Mouse (Mus musculus) forebrain, postnatal 0 days (tissue): ENCODE results near the gene Tulp3. TPM values are rescaled to one million over a fixed set of nuclear protein-coding genes. Genes with fewer than 3 reads are reported as not detected.

Experiments
- ATAC-seq: fragments of 200-750 bp; cut with Nextera tagmentation; 2 replicates; pipeline ENCODE4 v1.8.0; 2017; ENCODE audit warnings: mild to moderate bottlenecking, moderate library complexity
- DNase-seq: peaks from one replicate; pipeline ENCODE4 v3.0.0-alpha.2; 2015
- H3K27ac ChIP-seq: fragments of 300-500 bp; sonication (generic); 2 replicates; pipeline ENCODE4 v1.5.1; 2014; ENCODE audit warnings: low read depth, mild to moderate bottlenecking, antibody characterized with exemption, low read length, moderate library complexity, mixed read lengths
- H3K27me3 ChIP-seq: fragments of 300-500 bp; sonication (generic); 2 replicates; pipeline ENCODE4 v1.6.1; 2014; ENCODE audit warnings: mild to moderate bottlenecking, low read length, mixed read lengths; ENCODE audit not compliant: insufficient read depth
- H3K36me3 ChIP-seq: fragments of 300-500 bp; sonication (generic); 2 replicates; pipeline ENCODE4 v1.6.1; 2014; ENCODE audit warnings: mild to moderate bottlenecking, moderate library complexity; ENCODE audit not compliant: insufficient read depth
- H3K4me1 ChIP-seq: fragments of 300-500 bp; sonication (generic); 2 replicates; pipeline ENCODE4 v1.6.1; 2014; ENCODE audit warnings: antibody characterized with exemption; ENCODE audit not compliant: insufficient read depth
- H3K4me2 ChIP-seq: fragments of 300-500 bp; sonication (generic); 2 replicates; pipeline ENCODE4 v1.6.1; 2014; ENCODE audit warnings: low read depth, mild to moderate bottlenecking, moderate library complexity
- H3K4me3 ChIP-seq: fragments of 300-500 bp; sonication (generic); 2 replicates; pipeline ENCODE4 v1.5.1; 2014; ENCODE audit warnings: low read depth, low read length, mixed read lengths
- H3K9ac ChIP-seq: fragments of 300-500 bp; sonication (generic); 2 replicates; pipeline ENCODE4 v1.6.1; 2014; ENCODE audit warnings: mild to moderate bottlenecking
- H3K9me3 ChIP-seq: fragments of 300-500 bp; sonication (generic); 2 replicates; pipeline ENCODE4 v1.6.1; 2016; ENCODE audit warnings: low read length
- CTCF ChIP-seq: sonication (generic); IDR thresholded peaks from 2 replicates; pipeline ENCODE4 v1.5.1; 2016; ENCODE audit warnings: antibody characterized with exemption, control low read depth, low read depth
- WGBS: fragments of 180-500 bp; shearing (Covaris S2); extraction: QIAGEN DNeasy Blood & Tissue Kit; methylation state at CpG from one replicate; pipeline ENCODE4 v1.1.7; 2014; 5-methylcytosine and 5-hydroxymethylcytosine counted together
- polyA plus RNA-seq: library from polyadenylated mRNA; unstranded; fragments of >200 nt; fragmentation: Nextera tagmentation; extraction: Ambion mirVana; gene quantifications from 2 replicates; pipeline ENCODE4 v1.2.1, GENCODE M21; 2015
- total RNA-seq: library from RNA; depleted of rRNA; stranded (reverse); fragments of >200 nt; gene quantifications from 2 replicates; pipeline ENCODE4 v1.2.3, GENCODE M21; 2014

Gene Tulp3
- total and polyA plus RNA-seq, 2 experiments from 2014 or later = 11.0 to 13.5 TPM

GRCm38 (mm10) chr6:128285792-128286430 is 69.7 kb downstream of the Tulp3 start:
- H3K4me1 ChIP-seq = no peaks in the 10 kb centered on the region; the same call in 1 of the 2 replicates
- ATAC-seq (no peak), DNase-seq (no peak)
- WGBS = 16% methylated on average over 16 of the region's 16 CpGs
- no peak overlapping the region for H3K4me3 ChIP-seq
- H3K27me3 ChIP-seq = no peaks in the 10 kb centered on the region
- TF ChIP-seq CTCF = no peak
- no peaks in the 10 kb centered on the region for H3K9me3 ChIP-seq
- H3K36me3 ChIP-seq = no peaks in the 10 kb centered on the region
- H3K4me2 ChIP-seq = peak overlapping the region; percentile 28; the same call in 1 of the 2 replicates
- no peak overlapping the region for H3K27ac ChIP-seq
- H3K9ac ChIP-seq = no peak overlapping the region

GRCm38 (mm10) chr6:128282126-128282525 is 73.5 kb downstream of the Tulp3 start:
- H3K36me3 ChIP-seq = no peaks in the 10 kb centered on the region
- H3K27me3 ChIP-seq = no peaks in the 10 kb centered on the region
- TF ChIP-seq CTCF = no peak
- H3K4me3 ChIP-seq = no peak overlapping the region
- H3K9ac ChIP-seq = no peak overlapping the region
- ATAC-seq (peak; percentile 48; the same call in 1 of the 2 replicates), DNase-seq (peak; percentile 30)
- no peaks in the 10 kb centered on the region; the same call in 1 of the 2 replicates for H3K4me1 ChIP-seq
- H3K4me2 ChIP-seq = no peak overlapping the region
- 10% methylated on average over 3 of the region's 3 CpGs for WGBS
- no peak overlapping the region for H3K27ac ChIP-seq
- H3K9me3 ChIP-seq = no peaks in the 10 kb centered on the region

- no peak for DNase-seq
- H3K4me1 ChIP-seq = no peaks in the 10 kb centered on the region
- H3K4me2 ChIP-seq = no peak overlapping the region
- no peaks in the 10 kb centered on the region for H3K27me3 ChIP-seq
- H3K27ac ChIP-seq = no peak overlapping the region
- H3K4me3 ChIP-seq = no peak overlapping the region
- ATAC-seq = no peak
- H3K36me3 ChIP-seq = no peaks in the 10 kb centered on the region
- no peaks in the 10 kb centered on the region for H3K9me3 ChIP-seq
- no peak for TF ChIP-seq CTCF
- no peak overlapping the region for H3K9ac ChIP-seq
- 57% methylated on average over 14 of the region's 14 CpGs for WGBS
Observed at GRCm38 (mm10) chr6:128280472-128281145, 75.0 kb downstream of the Tulp3 start.

- H3K9ac ChIP-seq = no peak overlapping the region
- no peak for TF ChIP-seq CTCF
- no peak overlapping the region for H3K4me3 ChIP-seq
- H3K4me1 ChIP-seq = no peaks in the 10 kb centered on the region
- H3K36me3 ChIP-seq = no peaks in the 10 kb centered on the region
- WGBS = 69% methylated on average over 5 of the region's 5 CpGs
- ATAC-seq (no peak), DNase-seq (no peak)
- H3K4me2 ChIP-seq = no peak overlapping the region
- no peaks in the 10 kb centered on the region for H3K27me3 ChIP-seq
- H3K9me3 ChIP-seq = no peaks in the 10 kb centered on the region
- no peak overlapping the region for H3K27ac ChIP-seq
Observed at GRCm38 (mm10) chr6:128279608-128280007, 76.0 kb downstream of the Tulp3 start.

- Histone ChIP-seq H3K27ac (no peak overlapping the region), H3K36me3 (no peaks in the 10 kb centered on the region), H3K4me3 (no peak overlapping the region), H3K4me2 (no peak overlapping the region), H3K27me3 (no peaks in the 10 kb centered on the region), H3K9me3 (no peaks in the 10 kb centered on the region), H3K4me1 (no peaks in the 10 kb centered on the region), H3K9ac (no peak overlapping the region)
- TF ChIP-seq CTCF = no peak
- DNase-seq (no peak), ATAC-seq (no peak)
- WGBS = 80% methylated on average over 4 of the region's 4 CpGs
Observed at GRCm38 (mm10) chr6:128279099-128279498, 76.6 kb downstream of the Tulp3 start.

- Histone ChIP-seq H3K9ac (no peak overlapping the region), H3K27me3 (no peaks in the 10 kb centered on the region), H3K4me1 (no peaks in the 10 kb centered on the region), H3K36me3 (no peaks in the 10 kb centered on the region), H3K9me3 (no peaks in the 10 kb centered on the region), H3K27ac (no peak overlapping the region), H3K4me2 (no peak overlapping the region), H3K4me3 (no peak overlapping the region)
- peak; percentile 89 for ATAC-seq
- WGBS = 78% methylated on average over 11 of the region's 11 CpGs
- peak; percentile 71 for DNase-seq
- TF ChIP-seq CTCF = peak; percentile 16; the same call in 1 of the 2 replicates
Observed at GRCm38 (mm10) chr6:128277132-128278085, 78.2 kb downstream of the Tulp3 start.
